Mouse (Mus musculus) adrenal gland, postnatal 4 days (tissue): ENCODE data around the gene Nemf. TPM values are rescaled to one million over a fixed set of nuclear protein-coding genes. Genes with fewer than 3 reads are reported as not detected.
A peak's percentile ranks its signal among the peaks of the same experiment; 100 is the strongest.
"Not testable (repeated sequence)": the region's sequence is repeated elsewhere in the genome, so short reads cannot be mapped to it uniquely, and the experiment has no call there.

ENCODE experiments used
- DNase-seq, 2 experiments: peaks; one replicate each; pipeline ENCODE4 v3.0.0; 2021 to 2022; ENCODE audit warnings: low spot score in 2 of 2, mixed read lengths in 2 of 2
- long read RNA-seq, 2 experiments: library from polyadenylated mRNA; stranded (forward); transcript quantifications; one replicate each; pipeline ENCODE4 v2.0.0; 2021
- total RNA-seq, 2 experiments: library from RNA; stranded (reverse); gene quantifications; 2 replicates each; pipeline ENCODE4 v1.2.3; 2021

The Nemf gene
- total RNA-seq = 10 to 100 TPM; 45.4 to 49.9 TPM
- long read RNA-seq, experiment 1, full-length matches to known transcripts = 5 of 14 reads
- long read RNA-seq, experiment 1, partial matches to known transcripts = 3 of 14 reads
- long read RNA-seq, experiment 1, other reads (novel, unspliced or antisense) = 6 of 14 reads
- long read RNA-seq, experiment 2, full-length matches to known transcripts = 14 of 63 reads
- long read RNA-seq, experiment 2, partial matches to known transcripts = 26 of 63 reads
- long read RNA-seq, experiment 2, other reads (novel, unspliced or antisense) = 23 of 63 reads

- DNase-seq = peak; percentile 45 to 66
These were observed at the start of gene Nemf for GRCm38 (mm10) chr12:69356546-69357299. Gene Nemf (minus strand): TSS chr12:69357165.

DNA sequence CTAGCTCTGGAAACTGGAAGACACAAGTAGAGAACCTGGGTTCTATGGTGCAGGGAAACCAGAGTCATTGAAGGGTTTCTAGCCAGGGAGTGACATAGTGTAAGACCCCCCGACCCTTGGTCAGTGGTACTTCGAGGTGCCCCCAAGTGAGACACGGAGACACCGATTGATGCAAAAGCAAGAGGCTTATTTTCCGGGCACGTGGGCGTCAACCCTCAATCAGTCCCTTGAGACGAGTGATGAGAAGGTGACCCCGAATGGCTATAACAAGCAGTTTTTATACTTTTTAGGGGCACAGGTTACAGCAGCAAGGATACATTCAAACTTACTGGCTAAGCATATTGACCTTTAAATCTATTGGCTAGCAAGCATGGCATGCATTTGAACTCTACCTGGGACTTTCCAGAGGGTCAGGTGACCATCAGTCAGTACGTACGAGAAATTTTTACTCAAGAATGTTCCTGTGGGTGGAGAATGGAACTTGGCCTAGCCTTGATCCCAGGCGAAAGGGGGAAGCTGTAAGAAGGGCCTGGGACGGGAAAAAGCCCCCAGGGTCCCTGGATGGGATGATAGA, 45.7 kb upstream of the Nemf start:
- DNase-seq = no peak

GRCm38 (mm10) chr12:69402100-69402499, 45.1 kb upstream of the Nemf start:
- no peak for DNase-seq

DNA sequence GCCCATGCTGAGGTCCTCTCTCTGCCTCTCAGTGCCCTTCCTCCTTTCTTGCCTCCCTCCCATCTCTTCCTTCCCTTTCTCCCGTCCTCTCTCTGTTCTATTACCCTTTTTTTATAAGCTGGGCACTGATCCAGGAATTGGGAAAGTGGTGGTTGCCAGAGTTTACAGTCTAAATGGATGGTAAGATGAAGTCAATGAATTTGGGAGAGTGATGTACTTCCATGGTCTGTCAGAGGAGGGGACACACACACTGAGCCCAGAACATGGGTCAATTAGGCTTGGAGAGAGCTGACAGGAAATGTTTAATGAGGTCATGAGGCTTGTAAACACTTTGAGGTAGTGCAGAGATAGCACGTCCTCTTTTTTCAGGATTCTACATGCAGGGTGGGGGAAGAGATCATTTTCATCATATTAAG, 43.9 kb upstream of the Nemf start:
- no peak for DNase-seq

DNA sequence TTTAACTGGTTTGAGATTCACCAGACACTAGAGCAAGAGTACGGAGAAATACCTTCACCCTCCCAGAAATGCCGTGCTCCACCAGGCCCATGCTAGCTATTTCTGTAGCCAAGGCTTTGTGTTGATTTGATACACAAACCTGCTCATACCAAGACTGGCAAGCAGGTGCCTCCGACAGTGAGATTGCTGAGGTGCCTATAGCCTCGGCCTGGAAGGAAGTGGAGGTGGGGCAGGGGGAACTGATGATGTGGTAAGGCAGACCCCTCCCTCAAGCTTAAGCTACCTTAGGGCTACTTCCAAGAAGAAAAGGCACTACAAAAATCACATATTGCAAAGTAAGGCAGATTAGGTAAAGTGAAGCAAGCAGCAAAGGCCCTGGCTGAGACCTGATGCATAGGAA, 43.4 kb upstream of the Nemf start:
- no peak for DNase-seq

GRCm38 (mm10) chr12:69394456-69394855, 37.5 kb upstream of the Nemf start:
- DNase-seq = no peak

DNA sequence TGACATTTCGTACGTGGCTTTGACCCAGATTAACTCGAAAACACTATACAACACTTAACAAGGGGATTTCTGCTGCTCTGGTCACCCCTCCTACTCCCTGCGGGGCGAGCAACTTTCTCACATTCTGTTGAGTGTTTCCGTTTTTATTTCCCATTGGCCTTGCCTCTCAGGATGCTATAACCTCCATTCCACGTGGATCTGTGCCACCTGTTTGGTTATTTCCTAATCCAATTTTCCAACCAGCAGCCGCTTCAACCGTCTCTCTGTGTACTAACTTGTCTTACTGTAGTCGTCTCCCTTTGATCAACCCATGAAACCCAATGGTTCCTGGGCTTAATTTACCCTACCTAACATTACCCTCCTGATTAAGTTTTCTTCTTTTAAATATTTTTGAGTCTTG, 36.1 kb upstream of the Nemf start:
- DNase-seq = no peak

- no peak for DNase-seq
These were observed 33.2 kb upstream of the Nemf start for GRCm38 (mm10) chr12:69390000-69390698.

- DNase-seq = no peak
These were observed 32.4 kb upstream of the Nemf start for GRCm38 (mm10) chr12:69389273-69389938.

GRCm38 (mm10) chr12:69388321-69388869, 31.4 kb upstream of the Nemf start:
- no peak for DNase-seq

DNA sequence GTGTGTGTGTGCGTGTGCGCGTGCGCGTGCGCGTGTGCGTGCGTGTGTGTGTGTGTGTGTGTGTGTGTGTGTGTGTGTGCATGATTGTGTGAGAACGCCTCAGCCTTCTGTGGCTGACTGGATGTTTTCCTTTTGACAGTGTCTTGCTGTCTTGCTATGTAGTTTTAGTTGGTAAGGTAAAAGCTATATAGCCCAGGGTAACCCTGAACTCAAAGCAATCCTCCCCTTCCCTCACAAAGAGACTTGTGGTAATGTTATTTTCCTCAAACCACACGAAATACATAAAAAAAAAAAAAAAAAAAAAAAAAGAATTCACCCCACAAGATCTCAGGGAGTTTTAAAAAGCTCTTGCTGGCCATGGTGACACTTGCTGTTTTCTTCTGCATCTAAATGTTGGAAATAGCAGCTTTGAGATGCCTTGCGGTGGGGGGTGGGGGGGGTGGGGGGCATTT, 29.3 kb upstream of the Nemf start:
- not testable (repeated sequence) for DNase-seq

DNA sequence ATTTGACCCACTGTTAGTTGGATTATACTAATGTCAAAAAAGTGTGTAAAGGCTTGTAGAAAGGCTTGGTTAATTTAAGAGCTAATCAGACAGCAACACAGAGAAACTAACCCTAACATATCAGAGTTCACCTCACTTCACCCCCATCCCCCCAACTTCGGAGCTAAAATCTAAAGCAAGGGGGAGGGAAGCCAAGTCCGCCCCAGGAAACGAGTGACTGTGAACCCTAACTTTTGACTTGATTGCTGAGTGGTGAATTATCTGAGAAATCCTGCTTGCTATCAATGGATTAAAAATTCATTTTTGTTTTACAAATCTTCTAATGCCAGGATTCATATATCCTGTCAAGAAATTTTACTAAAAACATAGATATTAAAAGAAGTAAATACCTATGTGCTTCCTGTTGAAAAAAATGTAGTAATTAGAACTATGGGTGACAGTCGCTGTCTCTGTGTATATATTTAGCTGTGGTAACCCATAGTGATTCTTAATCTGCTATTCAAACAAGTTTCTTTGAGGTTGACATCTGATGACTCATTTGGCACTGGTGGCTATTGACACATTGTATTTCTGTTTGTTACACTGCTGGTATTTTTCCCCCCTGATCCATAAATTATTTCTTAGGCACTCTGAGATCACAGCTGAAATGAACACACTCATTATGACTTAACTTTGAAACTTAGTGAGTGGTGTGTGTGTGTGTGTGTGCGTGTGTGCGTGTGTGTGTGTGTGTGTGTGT, 28.7 kb upstream of the Nemf start:
- no peak for DNase-seq

DNA sequence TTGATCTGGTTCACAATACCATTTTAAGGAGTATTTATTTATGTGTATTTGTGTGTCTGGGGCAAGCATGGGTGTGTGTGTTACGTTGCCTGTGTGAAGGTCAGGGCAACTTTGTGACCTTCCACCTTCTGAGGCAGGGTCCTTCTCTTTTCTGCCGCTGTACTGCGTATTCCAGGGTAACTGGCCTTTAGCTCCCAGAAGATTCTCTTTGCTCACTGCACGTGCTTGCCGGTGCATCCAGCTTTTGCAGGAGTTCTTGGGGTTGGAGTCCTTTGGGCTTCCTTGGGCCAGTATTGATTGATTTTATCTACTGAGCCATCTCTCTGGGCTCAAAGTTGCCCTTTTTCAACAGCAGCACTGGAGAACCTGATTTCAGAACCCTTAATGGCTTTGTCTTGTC, 27.6 kb upstream of the Nemf start:
- DNase-seq = no peak

DNA sequence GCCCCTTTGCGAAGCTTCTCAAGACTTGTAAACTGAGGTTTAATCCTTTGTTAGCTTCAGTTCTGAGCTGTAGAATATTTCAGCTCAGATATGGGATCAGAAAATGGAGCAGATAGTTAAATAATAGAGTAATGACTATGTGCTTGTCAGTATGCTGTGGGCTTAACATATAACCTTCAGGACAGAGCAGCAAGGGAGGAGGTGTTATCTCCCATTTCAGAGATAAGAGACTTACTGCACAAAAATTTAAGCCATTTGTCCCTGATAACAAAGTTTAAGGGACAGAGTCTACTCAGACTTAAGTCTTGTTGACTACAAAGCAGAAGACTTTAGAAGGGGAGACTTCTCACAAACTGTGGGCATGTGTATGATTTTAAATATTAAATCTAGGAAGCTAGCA, 25.9 kb upstream of the Nemf start:
- DNase-seq = no peak

GRCm38 (mm10) chr12:69378558-69379454, 21.8 kb upstream of the Nemf start:
- no peak for DNase-seq

DNA sequence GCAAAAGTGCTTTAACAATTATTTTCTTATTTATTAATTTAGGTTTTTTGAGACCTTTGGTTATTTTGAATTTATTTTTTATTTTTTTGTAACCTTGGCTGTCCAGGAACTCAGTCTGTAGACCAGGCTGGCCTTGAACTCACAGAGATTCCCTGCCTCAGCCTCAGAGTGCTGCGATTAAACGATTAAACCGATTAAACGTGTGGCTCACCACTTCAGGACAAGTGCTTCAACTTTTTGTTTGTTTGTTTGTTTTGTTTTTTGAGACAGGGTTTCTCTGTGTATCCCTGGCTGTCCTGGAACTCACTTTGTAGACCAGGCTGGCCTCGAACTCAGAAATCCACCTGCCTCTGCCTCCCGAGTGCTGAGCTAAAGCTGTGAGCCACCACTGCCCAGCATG, 20.7 kb upstream of the Nemf start:
- DNase-seq = not testable (repeated sequence)

DNA sequence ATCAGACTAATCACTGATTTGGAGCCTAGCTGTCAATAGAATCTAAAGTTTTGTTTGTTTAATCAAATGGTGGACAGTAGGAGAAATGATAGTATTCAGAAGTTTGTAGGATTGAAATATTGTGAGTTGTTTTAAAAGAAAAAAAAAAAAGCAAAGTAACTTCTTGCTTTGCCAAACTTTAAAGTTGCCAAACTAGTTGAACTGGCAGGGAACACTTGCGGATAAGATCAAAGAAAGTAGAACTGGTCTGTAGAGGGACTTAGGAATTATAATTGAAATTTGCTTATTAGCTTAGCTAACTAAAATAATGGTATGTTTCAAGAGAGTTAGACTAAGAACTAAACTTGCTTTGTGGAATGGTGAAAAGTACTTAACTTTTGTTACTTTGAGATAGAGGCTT, 20.2 kb upstream of the Nemf start:
- no peak for DNase-seq

DNA sequence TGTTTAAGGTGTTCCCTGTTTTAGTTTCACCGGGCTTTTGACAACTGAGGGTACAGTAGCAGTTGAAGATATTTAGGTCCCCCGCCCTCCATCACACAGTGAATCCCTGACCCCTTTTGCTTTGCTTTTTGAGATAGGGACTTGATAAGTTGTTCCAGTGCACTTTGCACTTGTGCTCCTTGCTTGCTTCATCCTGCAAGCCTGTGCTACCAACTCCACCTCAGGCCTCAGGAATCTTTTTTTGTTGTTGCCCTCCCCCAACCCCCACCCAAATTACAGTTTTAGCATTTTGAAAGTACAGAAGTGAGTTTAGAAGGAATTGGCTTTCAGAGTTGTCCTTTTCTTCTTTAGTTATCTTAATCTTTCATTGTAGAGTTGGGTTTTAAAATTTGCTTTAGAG, 19.2 kb upstream of the Nemf start:
- no peak for DNase-seq
